Mouse (Mus musculus) liver, postnatal 0 days (tissue): Measurements from ENCODE around the gene Fbxo3.

Experiments used
- CTCF ChIP-seq: sonication (generic); IDR thresholded peaks from 2 replicates; pipeline ENCODE4 v1.5.1; 2016; ENCODE audit warnings: antibody characterized with exemption, low read depth
- EP300 ChIP-seq: IDR thresholded peaks from 2 replicates; pipeline ENCODE4 v1.6.1; 2016; ENCODE audit warnings: antibody characterized with exemption, low read depth, mild to moderate bottlenecking

DNA sequence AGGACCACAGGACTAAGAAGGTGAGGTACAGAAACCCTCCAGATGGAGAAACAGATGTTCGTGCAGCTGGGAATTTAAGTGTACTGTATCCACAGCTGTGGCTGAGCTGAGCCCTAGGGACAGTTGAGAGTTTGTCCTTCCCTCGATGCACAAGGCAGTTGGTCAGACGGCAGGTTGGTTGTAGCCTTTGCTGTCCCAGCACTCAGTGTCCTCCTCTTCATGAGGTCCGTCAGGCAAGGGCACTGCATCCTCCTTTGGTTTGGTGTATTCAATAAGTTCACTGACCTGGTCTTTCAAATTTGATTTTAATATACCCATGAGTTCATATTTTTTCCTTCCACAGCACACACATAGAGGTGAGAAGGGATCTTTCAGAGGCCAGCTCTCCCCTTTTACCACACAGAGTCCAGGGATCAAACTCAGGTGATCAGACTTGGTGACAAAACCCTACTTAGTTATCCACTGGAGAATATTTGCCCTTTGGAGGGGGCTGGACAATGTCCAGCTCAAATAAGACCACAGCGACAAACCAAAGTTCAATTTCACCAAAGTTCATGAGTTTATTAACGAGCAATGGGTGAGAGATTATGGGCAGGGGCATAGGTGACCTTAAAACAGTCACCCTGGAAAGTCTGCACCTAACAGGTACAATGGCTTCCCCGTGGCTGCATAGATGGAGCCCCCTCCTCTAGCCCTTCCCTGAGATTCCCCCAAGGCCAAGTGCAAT lies 19.6 kb upstream of the Fbxo3 start:
- TF ChIP-seq CTCF (no peak), EP300 (no peak)
